Mouse (Mus musculus) neural tube, embryonic 11.5 days (tissue): ENCODE measurements around the gene Irx5. TPM values are rescaled to one million over a fixed set of nuclear protein-coding genes. Genes with fewer than 3 reads are reported as not detected.

Experiments
- ATAC-seq: fragments of 200-750 bp; cut with Nextera tagmentation; 2 replicates; pipeline ENCODE4 v1.8.0; 2017; ENCODE audit warnings: moderate number of reproducible peaks, mild to moderate bottlenecking, moderate TSS enrichment, moderate library complexity; ENCODE audit not compliant: insufficient read depth, low FRiP score, low TSS enrichment
- DNase-seq: peaks from one replicate; pipeline ENCODE4 v3.0.0-alpha.2; 2015; ENCODE audit warnings: low spot score
- H3K27ac ChIP-seq: fragments of 300-500 bp; sonication (generic); 2 replicates; pipeline ENCODE4 v1.5.1; 2014; ENCODE audit warnings: low read depth, mild to moderate bottlenecking, low read length
- H3K27me3 ChIP-seq: fragments of 300-500 bp; sonication (generic); 2 replicates; pipeline ENCODE4 v1.6.1; 2014; ENCODE audit warnings: mild to moderate bottlenecking, low read length, mixed read lengths; ENCODE audit not compliant: control insufficient read depth, insufficient read depth
- H3K36me3 ChIP-seq: fragments of 300-500 bp; sonication (generic); 2 replicates; pipeline ENCODE4 v1.6.1; 2014; ENCODE audit warnings: mild to moderate bottlenecking, low read length, moderate library complexity, mixed read lengths; ENCODE audit not compliant: control insufficient read depth, insufficient read depth
- H3K4me1 ChIP-seq: fragments of 300-500 bp; sonication (generic); 2 replicates; pipeline ENCODE4 v1.6.1; 2014; ENCODE audit warnings: low read length, mixed read lengths; ENCODE audit not compliant: control insufficient read depth, insufficient read depth
- H3K4me2 ChIP-seq: fragments of 300-500 bp; sonication (generic); 2 replicates; pipeline ENCODE4 v1.6.1; 2014; ENCODE audit warnings: low read depth, mild to moderate bottlenecking, moderate library complexity
- H3K4me3 ChIP-seq: fragments of 300-500 bp; sonication (generic); 2 replicates; pipeline ENCODE4 v1.5.1; 2014; ENCODE audit warnings: low read depth, low read length
- H3K9ac ChIP-seq: fragments of 300-500 bp; sonication (generic); 2 replicates; pipeline ENCODE4 v1.6.1; 2014; ENCODE audit warnings: mild to moderate bottlenecking, low read length
- H3K9me3 ChIP-seq: fragments of 300-500 bp; sonication (generic); 2 replicates; pipeline ENCODE4 v1.6.1; 2016; ENCODE audit warnings: low read length; ENCODE audit not compliant: control insufficient read depth
- WGBS: fragments of 180-500 bp; shearing (Covaris S2); extraction: QIAGEN DNeasy Blood & Tissue Kit; methylation state at CpG from one replicate; pipeline ENCODE4 v1.1.7; 2014; 5-methylcytosine and 5-hydroxymethylcytosine counted together
- polyA plus RNA-seq: library from polyadenylated mRNA; unstranded; fragments of >200 nt; fragmentation: Nextera tagmentation; extraction: Ambion mirVana; gene quantifications from 2 replicates; pipeline ENCODE4 v1.2.1, GENCODE M21; 2014

Gene Irx5
- polyA plus RNA-seq, result 19.7 and 21.2 TPM in 2 replicates

GRCm38 (mm10) chr8:92357398-92357981, at the start of gene Irx5:
TSS of gene Irx5 (plus strand) at chr8:92357625.
- H3K9ac ChIP-seq, result peak within 1 kb of the TSS; percentile 95
- WGBS, result under 1% methylated on average over 41 of the region's 47 CpGs
- H3K4me3 ChIP-seq, result peak within 1 kb of the TSS; percentile 85
- peaks cover 17% of the 10 kb centered on the region for H3K4me1 ChIP-seq
- peak within 1 kb of the TSS; percentile 95 for H3K27ac ChIP-seq
- H3K27me3 ChIP-seq, result peaks cover 19% of the 10 kb centered on the region
- H3K4me2 ChIP-seq, result peak within 1 kb of the TSS; percentile 92
- DNase-seq (peak; percentile 93), ATAC-seq (peak; percentile 51)
- peaks cover 2% of the 10 kb centered on the region; the same call in 1 of the 2 replicates for H3K36me3 ChIP-seq
- H3K9me3 ChIP-seq, result no peaks in the 10 kb centered on the region

GRCm38 (mm10) chr8:92312178-92312577, 45.2 kb upstream of the Irx5 start:
- H3K27ac ChIP-seq, result no peak overlapping the region
- H3K4me3 ChIP-seq, result no peak overlapping the region
- DNase-seq (no peak), ATAC-seq (no peak)
- H3K36me3 ChIP-seq, result no peaks in the 10 kb centered on the region
- H3K4me2 ChIP-seq, result no peak overlapping the region
- H3K9ac ChIP-seq, result no peak overlapping the region
- H3K4me1 ChIP-seq, result no peaks in the 10 kb centered on the region
- WGBS, result 49% methylated on average over 7 of the region's 7 CpGs
- H3K9me3 ChIP-seq, result no peaks in the 10 kb centered on the region
- H3K27me3 ChIP-seq, result no peaks in the 10 kb centered on the region

GRCm38 (mm10) chr8:92313707-92314106, 43.7 kb upstream of the Irx5 start:
- WGBS, result 84% methylated on average over 3 of the region's 3 CpGs
- H3K9me3 ChIP-seq, result no peaks in the 10 kb centered on the region
- H3K9ac ChIP-seq, result no peak overlapping the region
- H3K4me3 ChIP-seq, result no peak overlapping the region
- DNase-seq (no peak), ATAC-seq (no peak)
- no peak overlapping the region for H3K4me2 ChIP-seq
- H3K36me3 ChIP-seq, result no peaks in the 10 kb centered on the region
- H3K4me1 ChIP-seq, result no peaks in the 10 kb centered on the region
- no peaks in the 10 kb centered on the region for H3K27me3 ChIP-seq
- H3K27ac ChIP-seq, result no peak overlapping the region

GRCm38 (mm10) chr8:92323751-92324150, 33.7 kb upstream of the Irx5 start:
- Histone ChIP-seq H3K27me3 (no peaks in the 10 kb centered on the region), H3K4me3 (no peak overlapping the region), H3K27ac (no peak overlapping the region), H3K9me3 (no peaks in the 10 kb centered on the region), H3K4me1 (no peaks in the 10 kb centered on the region), H3K36me3 (no peaks in the 10 kb centered on the region), H3K4me2 (no peak overlapping the region), H3K9ac (no peak overlapping the region)
- 90% methylated on average over 7 of the region's 7 CpGs for WGBS
- no peak for DNase-seq
- no peak for ATAC-seq

DNA sequence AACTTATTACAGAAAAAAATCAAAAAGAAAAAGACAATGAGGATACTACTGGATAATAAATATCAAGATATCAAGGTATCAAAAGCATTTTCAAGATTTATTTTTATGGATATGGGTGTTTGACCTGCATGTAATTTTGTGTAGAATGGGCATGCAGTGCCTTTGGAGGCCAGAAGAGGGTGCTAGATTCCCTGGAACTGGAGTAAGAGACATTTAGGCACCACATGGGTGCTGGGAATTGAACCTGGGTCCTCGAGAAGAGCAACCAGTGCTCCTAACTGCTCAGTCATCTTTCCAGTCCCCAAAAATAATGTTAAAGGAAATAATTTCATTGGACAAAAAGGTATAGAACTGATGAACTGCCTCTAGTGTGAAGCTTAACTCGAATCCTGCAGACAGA, 30.2 kb upstream of the Irx5 start:
- ATAC-seq (no peak), DNase-seq (no peak)
- Histone ChIP-seq H3K4me1 (no peaks in the 10 kb centered on the region), H3K9me3 (no peaks in the 10 kb centered on the region), H3K9ac (no peak overlapping the region), H3K27ac (no peak overlapping the region), H3K36me3 (no peaks in the 10 kb centered on the region), H3K4me2 (no peak overlapping the region), H3K4me3 (no peak overlapping the region), H3K27me3 (no peaks in the 10 kb centered on the region)
- WGBS, result 97% methylated on average over 2 of the region's 2 CpGs

DNA sequence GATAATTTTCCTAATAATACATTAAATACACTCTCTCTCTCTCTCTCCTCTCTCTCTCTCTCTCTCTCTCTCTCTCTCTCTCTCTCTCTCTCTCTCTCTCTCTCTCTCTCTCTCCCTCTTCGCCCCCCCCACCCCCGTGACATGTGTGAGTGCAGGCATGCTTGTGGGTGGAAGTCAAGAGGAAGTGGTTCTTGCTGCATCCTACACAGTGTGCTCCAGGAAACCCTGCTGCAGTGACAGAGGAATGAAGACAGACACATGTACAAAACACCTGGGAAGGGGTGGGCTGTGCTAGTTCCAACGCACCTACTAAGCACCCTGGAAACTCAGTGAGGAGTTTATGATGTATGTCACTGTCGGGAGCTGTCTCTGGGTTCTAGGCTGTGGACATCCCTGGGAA, 28.2 kb upstream of the Irx5 start:
- Histone ChIP-seq H3K4me3 (no peak overlapping the region), H3K27me3 (no peaks in the 10 kb centered on the region), H3K9ac (no peak overlapping the region), H3K36me3 (no peaks in the 10 kb centered on the region), H3K4me1 (no peaks in the 10 kb centered on the region), H3K4me2 (no peak overlapping the region), H3K9me3 (no peaks in the 10 kb centered on the region), H3K27ac (no peak overlapping the region)
- DNase-seq (no peak), ATAC-seq (no peak)
- WGBS, result 85% methylated on average over 4 of the region's 4 CpGs

GRCm38 (mm10) chr8:92331811-92332210, 25.6 kb upstream of the Irx5 start:
- no peak overlapping the region for H3K9ac ChIP-seq
- DNase-seq (no peak), ATAC-seq (no peak)
- no peak overlapping the region for H3K4me2 ChIP-seq
- no peaks in the 10 kb centered on the region for H3K9me3 ChIP-seq
- no peaks in the 10 kb centered on the region for H3K27me3 ChIP-seq
- H3K36me3 ChIP-seq, result no peaks in the 10 kb centered on the region
- H3K4me3 ChIP-seq, result no peak overlapping the region
- no peaks in the 10 kb centered on the region for H3K4me1 ChIP-seq
- 82% methylated on average over 3 of the region's 3 CpGs for WGBS
- no peak overlapping the region for H3K27ac ChIP-seq

- Histone ChIP-seq H3K9ac (no peak overlapping the region), H3K36me3 (no peaks in the 10 kb centered on the region), H3K4me1 (no peaks in the 10 kb centered on the region), H3K4me3 (no peak overlapping the region), H3K27ac (no peak overlapping the region), H3K9me3 (no peaks in the 10 kb centered on the region), H3K27me3 (no peaks in the 10 kb centered on the region), H3K4me2 (no peak overlapping the region)
- no peak for ATAC-seq
- no peak for DNase-seq
- WGBS, result 91% methylated on average over 8 of the region's 8 CpGs
Measured at GRCm38 (mm10) chr8:92333406-92333805, 24.0 kb upstream of the Irx5 start.

DNA sequence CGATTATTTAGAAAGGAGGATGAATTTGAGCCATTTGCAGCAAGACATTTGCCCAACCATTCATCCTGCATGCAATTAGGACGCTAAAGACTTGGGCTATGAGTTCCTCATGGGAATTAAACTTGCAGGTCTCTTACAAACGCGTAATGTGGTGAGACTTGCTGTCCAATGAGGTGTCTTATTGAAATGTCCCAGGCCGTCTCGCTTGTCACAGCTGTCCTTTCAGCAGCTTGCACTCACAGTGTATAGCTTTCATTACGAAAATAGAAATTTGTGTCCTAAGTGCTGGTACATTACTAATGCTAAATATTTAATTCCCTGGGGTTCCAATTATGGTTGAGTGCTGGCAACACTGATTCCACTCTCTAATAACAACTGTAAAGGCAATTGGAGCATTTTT, 22.3 kb upstream of the Irx5 start:
- H3K9ac ChIP-seq, result no peak overlapping the region
- H3K4me2 ChIP-seq, result no peak overlapping the region
- H3K27me3 ChIP-seq, result no peaks in the 10 kb centered on the region
- no peak overlapping the region for H3K4me3 ChIP-seq
- no peak overlapping the region for H3K27ac ChIP-seq
- no peaks in the 10 kb centered on the region for H3K4me1 ChIP-seq
- ATAC-seq, result no peak
- H3K9me3 ChIP-seq, result no peaks in the 10 kb centered on the region
- no peak for DNase-seq
- H3K36me3 ChIP-seq, result no peaks in the 10 kb centered on the region
- WGBS, result 86% methylated on average over 7 of the region's 7 CpGs
